Mouse (Mus musculus) kidney, postnatal 0 days (tissue): ENCODE results near the gene Parvb. TPM values are rescaled to one million over a fixed set of nuclear protein-coding genes. Genes with fewer than 3 reads are reported as not detected.

Experiments used
- ATAC-seq: fragments of 200-750 bp; cut with Nextera tagmentation; replicated peaks from 2 replicates; pipeline ENCODE4 v1.8.0; 2017; ENCODE audit warnings: low read depth, moderate number of reproducible peaks, moderate TSS enrichment, moderate library complexity; ENCODE audit not compliant: low FRiP score
- DNase-seq: peaks from one replicate; pipeline ENCODE4 v3.0.0-alpha.2; 2016; ENCODE audit warnings: low spot score
- H3K27ac ChIP-seq: fragments of 300-500 bp; sonication (generic); 2 replicates; pipeline ENCODE4 v1.5.1; 2014; ENCODE audit warnings: mild to moderate bottlenecking
- H3K27me3 ChIP-seq: fragments of 300-500 bp; sonication (generic); 2 replicates; pipeline ENCODE4 v1.6.1; 2014; ENCODE audit warnings: low read length, mixed read lengths; ENCODE audit not compliant: insufficient read depth
- H3K36me3 ChIP-seq: fragments of 300-500 bp; sonication (generic); 2 replicates; pipeline ENCODE4 v1.6.1; 2014; ENCODE audit warnings: low read length, mixed read lengths; ENCODE audit not compliant: insufficient read depth
- H3K4me1 ChIP-seq: fragments of 300-500 bp; sonication (generic); replicated peaks from 2 replicates; pipeline ENCODE4 v1.6.1; 2014; ENCODE audit warnings: antibody characterized with exemption, low read length, mixed read lengths; ENCODE audit not compliant: insufficient read depth
- H3K4me2 ChIP-seq: fragments of 300-500 bp; sonication (generic); 2 replicates; pipeline ENCODE4 v1.6.1; 2014; ENCODE audit warnings: mild to moderate bottlenecking, low read length, moderate library complexity, mixed read lengths
- H3K4me3 ChIP-seq: fragments of 300-500 bp; sonication (generic); replicated peaks from 2 replicates; pipeline ENCODE4 v1.5.1; 2014; ENCODE audit warnings: low read depth, low read length
- H3K9ac ChIP-seq: fragments of 300-500 bp; sonication (generic); 2 replicates; pipeline ENCODE4 v1.6.1; 2014; ENCODE audit warnings: low read depth, low read length
- H3K9me3 ChIP-seq: fragments of 300-500 bp; sonication (generic); replicated peaks from 2 replicates; pipeline ENCODE4 v1.6.1; 2016; ENCODE audit warnings: low read length, inconsistent platforms, mixed read lengths
- CTCF ChIP-seq: IDR thresholded peaks from 2 replicates; pipeline ENCODE4 v1.5.1; 2016; ENCODE audit warnings: antibody characterized with exemption, low read depth, mild to moderate bottlenecking, moderate library complexity
- WGBS: fragments of 180-500 bp; shearing (Covaris S2); extraction: QIAGEN DNeasy Blood & Tissue Kit; methylation state at CpG from one replicate; pipeline ENCODE4 v1.1.7; 2014; 5-methylcytosine and 5-hydroxymethylcytosine counted together
- polyA plus RNA-seq: library from polyadenylated mRNA; unstranded; fragments of >200 nt; fragmentation: Nextera tagmentation; extraction: Ambion mirVana; gene quantifications from 2 replicates; pipeline ENCODE4 v1.2.1, GENCODE M21; 2015

Gene Parvb
- polyA plus RNA-seq, 1 experiment from 2014 or later = 3.3 TPM

- H3K9me3 ChIP-seq = no peaks in the 10 kb centered on the region
- no peaks in the 10 kb centered on the region for H3K27me3 ChIP-seq
- no peak for ATAC-seq
- H3K4me2 ChIP-seq = no peak overlapping the region
- no peak for DNase-seq
- TF ChIP-seq CTCF = no peak
- H3K9ac ChIP-seq = no peak overlapping the region
- H3K4me3 ChIP-seq = no peak overlapping the region
- no peak overlapping the region for H3K27ac ChIP-seq
- peaks cover 4% of the 10 kb centered on the region; the same call in 1 of the 2 replicates for H3K4me1 ChIP-seq
- 91% methylated on average over 4 of the region's 4 CpGs for WGBS
- H3K36me3 ChIP-seq = no peaks in the 10 kb centered on the region
These were observed 87.5 kb downstream of the Parvb start for GRCm38 (mm10) chr15:84319393-84319792.

- Histone ChIP-seq H3K36me3 (no peaks in the 10 kb centered on the region), H3K9me3 (no peaks in the 10 kb centered on the region), H3K27ac (no peak overlapping the region), H3K27me3 (no peaks in the 10 kb centered on the region), H3K9ac (no peak overlapping the region), H3K4me2 (no peak overlapping the region), H3K4me3 (no peak overlapping the region), H3K4me1 (no peaks in the 10 kb centered on the region)
- 73% methylated on average over 8 of the region's 8 CpGs for WGBS
- DNase-seq (no peak), ATAC-seq (no peak)
- TF ChIP-seq CTCF = no peak
These were observed 89.8 kb downstream of the Parvb start for GRCm38 (mm10) chr15:84321544-84322174.

- H3K9ac ChIP-seq = no peak within 1 kb of the TSS
- no peak for ATAC-seq
- no peaks in the 10 kb centered on the region for H3K36me3 ChIP-seq
- TF ChIP-seq CTCF = no peak
- H3K9me3 ChIP-seq = no peaks in the 10 kb centered on the region
- H3K27me3 ChIP-seq = no peaks in the 10 kb centered on the region
- H3K4me3 ChIP-seq = no peak within 1 kb of the TSS
- H3K4me2 ChIP-seq = no peak within 1 kb of the TSS
- H3K4me1 ChIP-seq = no peaks in the 10 kb centered on the region
- H3K27ac ChIP-seq = no peak within 1 kb of the TSS
- no peak for DNase-seq
- 83% methylated on average over 10 of the region's 10 CpGs for WGBS
These were observed 92.4 kb downstream of the Parvb start, which contains the start of gene Parvg for GRCm38 (mm10) chr15:84323966-84324869. Parvg (plus strand) TSS chr15:84324026.

- 58% methylated on average over 8 of the region's 8 CpGs for WGBS
These were observed 93.2 kb downstream of the Parvb start for GRCm38 (mm10) chr15:84324870-84325553.

GRCm38 (mm10) chr15:84325736-84326135 lies 93.9 kb downstream of the Parvb start:
- H3K27me3 ChIP-seq = no peaks in the 10 kb centered on the region
- H3K36me3 ChIP-seq = no peaks in the 10 kb centered on the region
- H3K4me1 ChIP-seq = peaks cover 5% of the 10 kb centered on the region; the same call in 1 of the 2 replicates
- H3K9me3 ChIP-seq = no peaks in the 10 kb centered on the region
- H3K27ac ChIP-seq = no peak overlapping the region
- H3K4me3 ChIP-seq = no peak overlapping the region
- DNase-seq (no peak), ATAC-seq (no peak)
- no peak for TF ChIP-seq CTCF
- H3K4me2 ChIP-seq = no peak overlapping the region
- WGBS = 51% methylated on average over 12 of the region's 12 CpGs
- H3K9ac ChIP-seq = no peak overlapping the region

More at GRCm38 (mm10) chr15:84324870-84325553, 93.2 kb downstream of the Parvb start:
- DNase-seq (no peak), ATAC-seq (no peak)
- Histone ChIP-seq H3K4me3 (no peak overlapping the region), H3K4me1 (peaks cover 3% of the 10 kb centered on the region; the same call in 1 of the 2 replicates), H3K27me3 (no peaks in the 10 kb centered on the region), H3K4me2 (no peak overlapping the region), H3K36me3 (no peaks in the 10 kb centered on the region), H3K9me3 (no peaks in the 10 kb centered on the region), H3K9ac (no peak overlapping the region), H3K27ac (no peak overlapping the region)
- no peak for TF ChIP-seq CTCF

GRCm38 (mm10) chr15:84328870-84329269 lies 97.0 kb downstream of the Parvb start:
- DNase-seq = no peak

More at GRCm38 (mm10) chr15:84328870-84329269, 97.0 kb downstream of the Parvb start:
- Histone ChIP-seq H3K27ac (no peak overlapping the region), H3K4me1 (peaks cover 5% of the 10 kb centered on the region; the same call in 1 of the 2 replicates), H3K9me3 (no peaks in the 10 kb centered on the region), H3K4me3 (no peak overlapping the region), H3K36me3 (no peaks in the 10 kb centered on the region), H3K9ac (no peak overlapping the region), H3K27me3 (no peaks in the 10 kb centered on the region), H3K4me2 (no peak overlapping the region)
- TF ChIP-seq CTCF = no peak
- WGBS = 67% methylated on average over 10 of the region's 10 CpGs
- ATAC-seq = no peak
